ENCODE assay signal across 22 mouse cellular contexts in genomic region chr15:80099477-80099876, GRCm38 (mm10). TPM values are rescaled to one million over a fixed set of nuclear protein-coding genes. Genes with fewer than 3 reads are reported as not detected.
DNase-seq lines count a peak whose midpoint lies in the region; ATAC-seq and TF ChIP-seq lines count a peak whose summit lies in the region.
"Had no signal": no experiment of that assay in that cellular context is flagged by ENCODE, and none has a peak within 500 bp of the region (broad histone marks: within the 10 kb centered on the region; RNA-seq: fewer than 3 reads in every experiment).

No protein-coding gene starts in this region.

- TF ChIP-seq CTCF in forebrain, postnatal 0 days (IDR thresholded peaks at IDR 0.05; ENCODE audit: low read depth): no peak
- no peak for TF ChIP-seq CTCF in intestine, postnatal 0 days (IDR thresholded peaks at IDR 0.05; ENCODE audit: low read depth)

- H3K4me2 ChIP-seq in heart, embryonic 16.5 days (ENCODE audit: low read depth, low read length): no peak overlapping the region
- no peak overlapping the region for H3K4me2 ChIP-seq in heart, embryonic 12.5 days
- H3K4me2 ChIP-seq in liver, embryonic 15.5 days: peak overlapping the region; percentile 79
- no peak overlapping the region for H3K4me2 ChIP-seq in forebrain, postnatal 0 days (ENCODE audit: low read depth)
- no peak overlapping the region for H3K4me2 ChIP-seq in intestine, postnatal 0 days (replicated peaks; ENCODE audit: low read depth)
- H3K4me2 ChIP-seq: embryonic facial prominence, embryonic 13.5 days; forebrain, embryonic 13.5 days; heart, embryonic 15.5 days; hindbrain, embryonic 14.5 days; limb, embryonic 13.5 days; lung, embryonic 14.5 days; midbrain, embryonic 15.5 days; neural tube, embryonic 13.5 days had no signal

- peak; percentile 45 for DNase-seq in testis, postnatal 10 days (ENCODE audit: low spot score)
- DNase-seq in testis, postnatal 14 days (ENCODE audit: low spot score): no peak
- no peak for DNase-seq in forebrain, postnatal 0 days
- DNase-seq: gastrocnemius, adult 2 months; heart, postnatal 4 days; kidney, adult 8-10 months; kidney, postnatal 10 days; layer of hippocampus, postnatal 36 days; lung, embryonic 14.5 days; right cerebral cortex, postnatal 25 days; thymus, postnatal 25 days had no signal

- ATAC-seq in heart, embryonic 16.5 days (replicated peaks; ENCODE audit: extremely low read depth, insufficient read depth, low FRiP score): no peak
- ATAC-seq in heart, embryonic 12.5 days (ENCODE audit: insufficient number of reproducible peaks, low FRiP score): no peak
- no peak for ATAC-seq in liver, embryonic 15.5 days (ENCODE audit: insufficient read depth)
- ATAC-seq in forebrain, postnatal 0 days: no peak
- no peak for ATAC-seq in intestine, postnatal 0 days
- ATAC-seq: forebrain, embryonic 13.5 days; midbrain, embryonic 15.5 days had no signal

- no peak overlapping the region for H3K4me3 ChIP-seq in heart, embryonic 16.5 days (ENCODE audit: low read length)
- no peak overlapping the region for H3K4me3 ChIP-seq in heart, embryonic 12.5 days
- no peak overlapping the region for H3K4me3 ChIP-seq in liver, embryonic 15.5 days (replicated peaks)
- no peak overlapping the region for H3K4me3 ChIP-seq in forebrain, postnatal 0 days (ENCODE audit: low read depth, low read length)
- H3K4me3 ChIP-seq in intestine, postnatal 0 days (ENCODE audit: low read depth, low read length): no peak overlapping the region
- H3K4me3 ChIP-seq: embryonic facial prominence, embryonic 13.5 days; forebrain, embryonic 13.5 days; gastrocnemius, adult 2 months; heart, embryonic 15.5 days; limb, embryonic 13.5 days; midbrain, embryonic 15.5 days; neural tube, embryonic 13.5 days had no signal

- H3K9me3 ChIP-seq in heart, embryonic 16.5 days (replicated peaks; ENCODE audit: control insufficient read depth, low read length): no peaks in the 10 kb centered on the region
- H3K9me3 ChIP-seq in heart, embryonic 12.5 days (replicated peaks): no peaks in the 10 kb centered on the region
- H3K9me3 ChIP-seq in liver, embryonic 15.5 days (replicated peaks): no peaks in the 10 kb centered on the region
- H3K9me3 ChIP-seq in forebrain, postnatal 0 days (ENCODE audit: low read length): no peaks in the 10 kb centered on the region
- no peaks in the 10 kb centered on the region for H3K9me3 ChIP-seq in intestine, postnatal 0 days (ENCODE audit: control insufficient read depth)
- H3K9me3 ChIP-seq: embryonic facial prominence, embryonic 13.5 days; forebrain, embryonic 13.5 days; heart, embryonic 15.5 days; limb, embryonic 13.5 days; midbrain, embryonic 15.5 days; neural tube, embryonic 13.5 days had no signal

- no peaks in the 10 kb centered on the region for H3K27me3 ChIP-seq in heart, embryonic 16.5 days (ENCODE audit: control insufficient read depth, insufficient read depth, low read length)
- peaks cover 18% of the 10 kb centered on the region for H3K27me3 ChIP-seq in heart, embryonic 12.5 days (replicated peaks)
- peaks cover 14% of the 10 kb centered on the region; the same call in 1 of the 2 replicates for H3K27me3 ChIP-seq in liver, embryonic 15.5 days
- H3K27me3 ChIP-seq in forebrain, postnatal 0 days (ENCODE audit: insufficient read depth, low read length): no peaks in the 10 kb centered on the region
- H3K27me3 ChIP-seq in intestine, postnatal 0 days (replicated peaks; ENCODE audit: control insufficient read depth, insufficient read depth, low read length): no peaks in the 10 kb centered on the region
- H3K27me3 ChIP-seq: forebrain, embryonic 13.5 days; midbrain, embryonic 15.5 days; neural tube, embryonic 13.5 days had no signal

- no peak overlapping the region for H3K9ac ChIP-seq in heart, embryonic 16.5 days (ENCODE audit: low read length)
- no peak overlapping the region for H3K9ac ChIP-seq in heart, embryonic 12.5 days
- H3K9ac ChIP-seq in liver, embryonic 15.5 days: no peak overlapping the region
- no peak overlapping the region for H3K9ac ChIP-seq in forebrain, postnatal 0 days
- no peak overlapping the region for H3K9ac ChIP-seq in intestine, postnatal 0 days (ENCODE audit: low read depth, low read length)
- H3K9ac ChIP-seq: heart, embryonic 15.5 days; hindbrain, embryonic 14.5 days; limb, embryonic 13.5 days; lung, embryonic 14.5 days; midbrain, embryonic 15.5 days; neural tube, embryonic 13.5 days had no signal

- no peaks in the 10 kb centered on the region for H3K36me3 ChIP-seq in heart, embryonic 16.5 days (ENCODE audit: control insufficient read depth, insufficient read depth)
- H3K36me3 ChIP-seq in heart, embryonic 12.5 days: no peaks in the 10 kb centered on the region
- H3K36me3 ChIP-seq in liver, embryonic 15.5 days (replicated peaks): no peaks in the 10 kb centered on the region
- H3K36me3 ChIP-seq in forebrain, postnatal 0 days (ENCODE audit: insufficient read depth): no peaks in the 10 kb centered on the region
- no peaks in the 10 kb centered on the region for H3K36me3 ChIP-seq in intestine, postnatal 0 days (ENCODE audit: control insufficient read depth, insufficient read depth)
- H3K36me3 ChIP-seq: embryonic facial prominence, embryonic 13.5 days; heart, embryonic 15.5 days; limb, embryonic 13.5 days; midbrain, embryonic 15.5 days; neural tube, embryonic 13.5 days had no signal

- WGBS in heart, embryonic 16.5 days: 54% methylated on average over 3 of the region's 3 CpGs
- 68% methylated on average over 3 of the region's 3 CpGs for WGBS in heart, embryonic 12.5 days
- WGBS in liver, embryonic 15.5 days (ENCODE audit: insufficient replicate concordance): 68% methylated on average over 3 of the region's 3 CpGs
- WGBS in forebrain, postnatal 0 days: 83% methylated on average over 3 of the region's 3 CpGs
- WGBS in intestine, postnatal 0 days: 82% methylated on average over 3 of the region's 3 CpGs

- H3K27ac ChIP-seq in heart, embryonic 16.5 days (ENCODE audit: low read length): peak overlapping the region; percentile 14; the same call in 1 of the 2 replicates
- H3K27ac ChIP-seq in heart, embryonic 12.5 days (ENCODE audit: poor library complexity, severe bottlenecking): no peak overlapping the region
- H3K27ac ChIP-seq in liver, embryonic 15.5 days (replicated peaks): peak overlapping the region; percentile 98; the same call in 1 of the 2 replicates
- no peak overlapping the region for H3K27ac ChIP-seq in forebrain, postnatal 0 days (ENCODE audit: low read depth, low read length)
- H3K27ac ChIP-seq in intestine, postnatal 0 days (ENCODE audit: low read depth, low read length): no peak overlapping the region
- H3K27ac ChIP-seq: embryonic facial prominence, embryonic 13.5 days; forebrain, embryonic 13.5 days; heart, embryonic 15.5 days; hindbrain, embryonic 14.5 days; limb, embryonic 13.5 days; midbrain, embryonic 15.5 days; neural tube, embryonic 13.5 days had no signal

- peaks cover 28% of the 10 kb centered on the region for H3K4me1 ChIP-seq in heart, embryonic 16.5 days (ENCODE audit: control insufficient read depth, insufficient read depth, low read length)
- H3K4me1 ChIP-seq in heart, embryonic 12.5 days (replicated peaks): peaks cover 24% of the 10 kb centered on the region
- peaks cover 68% of the 10 kb centered on the region for H3K4me1 ChIP-seq in liver, embryonic 15.5 days (replicated peaks)
- peaks cover 12% of the 10 kb centered on the region for H3K4me1 ChIP-seq in forebrain, postnatal 0 days (ENCODE audit: insufficient read depth)
- H3K4me1 ChIP-seq in intestine, postnatal 0 days (replicated peaks; ENCODE audit: control insufficient read depth, insufficient read depth, low read length): 0 out of 2 replicates have a peak, but pooled peaks cover 4% of the 10 kb centered on the region

RNA-seq across cellular contexts. Expression of gene Rpl3, which starts 7.8 kb away (rescaled TPM):
- 606 and 610 TPM in 2 replicates for polyA plus RNA-seq in heart, embryonic 16.5 days (2015; fragmentation: Nextera tagmentation; extraction: Ambion mirVana)
- 601 and 631 TPM in 2 replicates for polyA plus RNA-seq in heart, embryonic 12.5 days (2016; fragmentation: Nextera tagmentation; extraction: Ambion mirVana)
- polyA plus RNA-seq in liver, embryonic 15.5 days (2015; fragmentation: Nextera tagmentation; extraction: Ambion mirVana): 539 and 552 TPM in 2 replicates
- 804 and 1,069 TPM in 2 replicates for total RNA-seq in forebrain, postnatal 0 days (2014; rRNA removed)
- 578 and 651 TPM in 2 replicates for polyA plus RNA-seq in forebrain, postnatal 0 days (2015; fragmentation: Nextera tagmentation; extraction: Ambion mirVana)
- polyA plus RNA-seq in intestine, postnatal 0 days (2015; fragmentation: Nextera tagmentation; extraction: Ambion mirVana): 436 and 450 TPM in 2 replicates

RNA-seq across cellular contexts. Expression of gene Syngr1, which starts 8.3 kb away (rescaled TPM):
- 55.4 and 61.2 TPM in 2 replicates for polyA plus RNA-seq in heart, embryonic 16.5 days (2015; fragmentation: Nextera tagmentation; extraction: Ambion mirVana)
- 17.2 and 19.0 TPM in 2 replicates for polyA plus RNA-seq in heart, embryonic 12.5 days (2016; fragmentation: Nextera tagmentation; extraction: Ambion mirVana)
- 12.7 and 13.0 TPM in 2 replicates for polyA plus RNA-seq in liver, embryonic 15.5 days (2015; fragmentation: Nextera tagmentation; extraction: Ambion mirVana)
- 113 and 127 TPM in 2 replicates for total RNA-seq in forebrain, postnatal 0 days (2014; rRNA removed)
- polyA plus RNA-seq in forebrain, postnatal 0 days (2015; fragmentation: Nextera tagmentation; extraction: Ambion mirVana): 58.6 and 69.0 TPM in 2 replicates
- polyA plus RNA-seq in intestine, postnatal 0 days (2015; fragmentation: Nextera tagmentation; extraction: Ambion mirVana): 6.8 and 10.4 TPM in 2 replicates

RNA-seq across cellular contexts. Expression of gene Tab1, which starts 33.5 kb away (rescaled TPM):
- polyA plus RNA-seq in heart, embryonic 16.5 days (2015; fragmentation: Nextera tagmentation; extraction: Ambion mirVana): 29.9 and 33.4 TPM in 2 replicates
- polyA plus RNA-seq in heart, embryonic 12.5 days (2016; fragmentation: Nextera tagmentation; extraction: Ambion mirVana): 30.5 TPM in 2 replicates
- 11.0 and 12.7 TPM in 2 replicates for polyA plus RNA-seq in liver, embryonic 15.5 days (2015; fragmentation: Nextera tagmentation; extraction: Ambion mirVana)
- 48.8 and 52.1 TPM in 2 replicates for total RNA-seq in forebrain, postnatal 0 days (2014; rRNA removed)
- polyA plus RNA-seq in forebrain, postnatal 0 days (2015; fragmentation: Nextera tagmentation; extraction: Ambion mirVana): 21.6 and 25.7 TPM in 2 replicates
- 12.6 and 13.6 TPM in 2 replicates for polyA plus RNA-seq in intestine, postnatal 0 days (2015; fragmentation: Nextera tagmentation; extraction: Ambion mirVana)

Comparison
In these comparisons a context has a peak if more than half of its experiments do, and no peak if none do; other contexts are left out.
1. H3K27ac ChIP-seq: peak in heart, embryonic 16.5 days (single experiment) and liver, embryonic 15.5 days (single experiment); none in heart, embryonic 12.5 days (single experiment), forebrain, postnatal 0 days (single experiment) and intestine, postnatal 0 days (single experiment).